In the genomic region with DNA sequence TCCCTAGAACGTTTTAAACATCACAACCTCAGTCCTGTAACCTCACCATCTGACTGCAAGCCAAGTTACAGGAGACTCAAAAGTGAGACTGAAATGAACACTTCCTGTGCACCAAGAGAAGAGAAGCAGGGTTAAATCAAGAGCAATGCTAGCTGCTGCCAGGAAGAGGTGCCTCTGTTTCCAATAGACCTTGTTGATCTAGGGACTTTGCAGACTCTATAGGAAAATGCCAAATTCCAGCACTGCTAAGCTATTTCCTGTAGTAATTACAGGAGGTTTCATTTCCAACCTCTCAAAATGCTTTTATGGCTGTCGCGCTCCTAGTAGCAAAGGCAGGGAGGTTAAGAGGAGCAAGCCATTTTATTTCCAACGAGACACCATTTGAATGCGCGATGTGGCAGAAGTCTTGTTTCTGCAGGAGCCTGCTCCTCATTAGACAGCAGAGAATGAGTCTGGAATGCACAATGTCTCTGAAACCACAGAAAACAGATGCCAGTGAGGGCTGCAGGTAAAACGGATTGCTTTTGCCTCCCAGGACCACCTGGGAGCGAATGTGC, we compare ENCODE assay signal across 14 mouse cellular contexts.
DNase-seq lines count a peak whose midpoint lies in the region; ATAC-seq and TF ChIP-seq lines count a peak whose summit lies in the region.
"Had no signal": no experiment of that assay in that cellular context is flagged by ENCODE, and none has a peak within 500 bp of the region (broad histone marks: within the 10 kb centered on the region; RNA-seq: fewer than 3 reads in every experiment).

No protein-coding gene starts in this region.

- no peak for TF ChIP-seq CTCF in midbrain, postnatal 0 days (IDR thresholded peaks at IDR 0.05)

- no peak; the same call in 1 of the 2 replicates for ATAC-seq in heart, embryonic 15.5 days (replicated peaks; ENCODE audit: insufficient number of reproducible peaks, insufficient read depth, low FRiP score, low read depth)
- ATAC-seq in midbrain, embryonic 14.5 days (ENCODE audit: low FRiP score, low TSS enrichment), result no peak
- no peak for ATAC-seq in midbrain, embryonic 11.5 days (ENCODE audit: low FRiP score)
- no peak for ATAC-seq in embryonic facial prominence, embryonic 15.5 days (ENCODE audit: insufficient number of reproducible peaks, low FRiP score, low TSS enrichment, low read depth)
- no peak for ATAC-seq in midbrain, postnatal 0 days (ENCODE audit: low FRiP score)
- ATAC-seq: CD4-positive, CD25-positive, alpha-beta regulatory T cell, adult 4 months; forebrain, embryonic 13.5 days had no signal

- H3K9ac ChIP-seq in heart, embryonic 15.5 days, result no peak overlapping the region
- no peak overlapping the region for H3K9ac ChIP-seq in midbrain, embryonic 14.5 days (replicated peaks; ENCODE audit: low read length)
- H3K9ac ChIP-seq in midbrain, embryonic 11.5 days (ENCODE audit: low read length), result no peak overlapping the region
- no peak overlapping the region for H3K9ac ChIP-seq in embryonic facial prominence, embryonic 15.5 days
- no peak overlapping the region for H3K9ac ChIP-seq in midbrain, postnatal 0 days (replicated peaks; ENCODE audit: low read length, poor library complexity, severe bottlenecking)
- H3K9ac ChIP-seq: forebrain, embryonic 13.5 days; lung, embryonic 14.5 days had no signal

- peak overlapping the region; percentile 32; the same call in 1 of the 2 replicates for H3K27ac ChIP-seq in heart, embryonic 15.5 days
- H3K27ac ChIP-seq in midbrain, embryonic 14.5 days (replicated peaks; ENCODE audit: low read depth, low read length), result peak overlapping the region; percentile 52
- H3K27ac ChIP-seq in midbrain, embryonic 11.5 days (ENCODE audit: low read depth, low read length), result no peak overlapping the region
- H3K27ac ChIP-seq in embryonic facial prominence, embryonic 15.5 days (replicated peaks), result 0 out of 2 replicates have a peak overlapping the region, but pooled peaks have one; percentile 29
- H3K27ac ChIP-seq in midbrain, postnatal 0 days (ENCODE audit: low read depth, low read length), result 0 out of 2 replicates have a peak overlapping the region, but pooled peaks have one; percentile 18
- H3K27ac ChIP-seq: forebrain, embryonic 13.5 days had no signal

- no peaks in the 10 kb centered on the region for H3K36me3 ChIP-seq in heart, embryonic 15.5 days
- H3K36me3 ChIP-seq in midbrain, embryonic 14.5 days (ENCODE audit: control insufficient read depth, insufficient read depth, low read length), result no peaks in the 10 kb centered on the region
- H3K36me3 ChIP-seq in midbrain, embryonic 11.5 days (ENCODE audit: control insufficient read depth, insufficient read depth, low read length), result no peaks in the 10 kb centered on the region
- no peaks in the 10 kb centered on the region for H3K36me3 ChIP-seq in embryonic facial prominence, embryonic 15.5 days
- no peaks in the 10 kb centered on the region for H3K36me3 ChIP-seq in midbrain, postnatal 0 days (ENCODE audit: insufficient read depth, low read length)

- no peak overlapping the region for H3K4me2 ChIP-seq in heart, embryonic 15.5 days
- H3K4me2 ChIP-seq in midbrain, embryonic 14.5 days (ENCODE audit: low read length), result no peak overlapping the region
- H3K4me2 ChIP-seq in midbrain, embryonic 11.5 days, result no peak overlapping the region
- H3K4me2 ChIP-seq in embryonic facial prominence, embryonic 15.5 days (replicated peaks), result no peak overlapping the region
- no peak overlapping the region for H3K4me2 ChIP-seq in midbrain, postnatal 0 days (ENCODE audit: low read depth, low read length, poor library complexity, severe bottlenecking)
- H3K4me2 ChIP-seq: forebrain, embryonic 13.5 days; lung, embryonic 14.5 days had no signal

- H3K9me3 ChIP-seq in heart, embryonic 15.5 days (replicated peaks), result no peaks in the 10 kb centered on the region
- H3K9me3 ChIP-seq in midbrain, embryonic 14.5 days (ENCODE audit: control insufficient read depth, low read length), result no peaks in the 10 kb centered on the region
- H3K9me3 ChIP-seq in midbrain, embryonic 11.5 days (ENCODE audit: control insufficient read depth, low read length), result no peaks in the 10 kb centered on the region
- H3K9me3 ChIP-seq in embryonic facial prominence, embryonic 15.5 days (replicated peaks), result no peaks in the 10 kb centered on the region
- H3K9me3 ChIP-seq in midbrain, postnatal 0 days (ENCODE audit: low read length), result no peaks in the 10 kb centered on the region
- H3K9me3 ChIP-seq: forebrain, embryonic 13.5 days had no signal

- intact Hi-C loops in heart, postnatal 14 days (cut with DNase I), result no loop called here

- peaks cover 32% of the 10 kb centered on the region for H3K4me1 ChIP-seq in heart, embryonic 15.5 days (replicated peaks)
- peaks cover 3% of the 10 kb centered on the region; the same call in 1 of the 2 replicates for H3K4me1 ChIP-seq in midbrain, embryonic 14.5 days (ENCODE audit: control insufficient read depth, insufficient read depth, low read length)
- H3K4me1 ChIP-seq in midbrain, embryonic 11.5 days (ENCODE audit: control insufficient read depth, insufficient read depth, low read length), result no peaks in the 10 kb centered on the region
- peaks cover 14% of the 10 kb centered on the region for H3K4me1 ChIP-seq in embryonic facial prominence, embryonic 15.5 days
- H3K4me1 ChIP-seq in midbrain, postnatal 0 days (ENCODE audit: insufficient read depth, low read length), result no peaks in the 10 kb centered on the region
- H3K4me1 ChIP-seq: forebrain, embryonic 13.5 days had no signal

- no peaks in the 10 kb centered on the region for H3K27me3 ChIP-seq in heart, embryonic 15.5 days
- no peaks in the 10 kb centered on the region for H3K27me3 ChIP-seq in midbrain, embryonic 14.5 days (ENCODE audit: control insufficient read depth, insufficient read depth, low read length)
- H3K27me3 ChIP-seq in midbrain, embryonic 11.5 days (ENCODE audit: control insufficient read depth, insufficient read depth, low read length), result no peaks in the 10 kb centered on the region
- no peaks in the 10 kb centered on the region for H3K27me3 ChIP-seq in embryonic facial prominence, embryonic 15.5 days
- no peaks in the 10 kb centered on the region for H3K27me3 ChIP-seq in midbrain, postnatal 0 days (ENCODE audit: insufficient read depth, low read length)
- H3K27me3 ChIP-seq: forebrain, embryonic 13.5 days had no signal

- H3K4me3 ChIP-seq in heart, embryonic 15.5 days, result no peak overlapping the region
- H3K4me3 ChIP-seq in midbrain, embryonic 14.5 days (replicated peaks; ENCODE audit: low read depth, low read length), result no peak overlapping the region
- H3K4me3 ChIP-seq in midbrain, embryonic 11.5 days (ENCODE audit: low read depth, low read length), result no peak overlapping the region
- no peak overlapping the region for H3K4me3 ChIP-seq in embryonic facial prominence, embryonic 15.5 days (replicated peaks)
- H3K4me3 ChIP-seq in midbrain, postnatal 0 days (ENCODE audit: low read depth, low read length), result no peak overlapping the region
- H3K4me3 ChIP-seq: forebrain, embryonic 13.5 days had no signal

- no peak for DNase-seq in heart, postnatal 14 days
- DNase-seq in midbrain, embryonic 14.5 days, result peak; percentile 37
- no peak for DNase-seq in midbrain, embryonic 11.5 days (ENCODE audit: low spot score, missing footprints)
- no peak for DNase-seq in midbrain, postnatal 0 days (ENCODE audit: low spot score)
- no peak for DNase-seq in cerebellum, adult 18-20 months
- DNase-seq in cerebellum, adult 8-10 months, result no peak
- DNase-seq: cerebellum, adult 9-10 months; gastrocnemius, postnatal 25 days; liver; lung, embryonic 14.5 days had no signal

- 64% methylated on average over 8 of the region's 8 CpGs for WGBS in heart, embryonic 15.5 days
- 79% methylated on average over 8 of the region's 8 CpGs for WGBS in midbrain, embryonic 14.5 days
- WGBS in midbrain, embryonic 11.5 days, result 81% methylated on average over 8 of the region's 8 CpGs
- 21% methylated on average over 8 of the region's 8 CpGs for WGBS in embryonic facial prominence, embryonic 15.5 days
- 66% methylated on average over 8 of the region's 8 CpGs for WGBS in midbrain, postnatal 0 days
